Mouse (Mus musculus): Measurements from ENCODE around the gene Abcg5.

DNA sequence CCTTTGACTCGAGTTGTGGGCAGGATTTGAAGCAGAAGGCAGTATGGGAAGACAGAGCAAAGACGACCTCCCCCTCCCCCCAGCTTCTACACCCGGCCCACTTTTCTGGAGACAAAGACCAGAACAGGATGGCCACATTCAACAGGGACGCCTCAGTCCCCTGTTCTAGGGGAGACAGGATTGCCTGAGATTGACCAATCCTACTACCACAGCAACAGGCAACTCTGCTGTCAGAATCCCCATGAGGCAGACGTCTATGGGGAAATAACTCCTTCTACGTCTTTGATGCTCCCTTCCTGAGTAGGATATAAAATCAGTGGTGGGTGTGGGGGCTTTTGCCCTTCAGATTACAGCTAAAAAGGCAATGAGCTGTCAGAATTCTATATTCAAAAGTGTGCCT, 1.5 kb upstream of the Abcg5 start:
- TF ChIP-seq CTCF (IDR thresholded peaks at IDR 0.05): no peak
- no peak for TF ChIP-seq EP300 (IDR thresholded peaks at IDR 0.05; ENCODE audit: insufficient read depth, low read depth, low read length)
